Mouse (Mus musculus) macrophage (primary cell): ENCODE results near the gene Fam69a. TPM values are rescaled to one million over a fixed set of nuclear protein-coding genes. Genes with fewer than 3 reads are reported as not detected.

ENCODE experiments used
- polyA plus RNA-seq: library from polyadenylated mRNA; stranded (reverse); fragments of 250-400 nt; gene quantifications from 3 replicates; pipeline ENCODE4 v1.2.4, GENCODE M21; 2018; ENCODE audit warnings: inconsistent platforms

Fam69a gene
- polyA plus RNA-seq, 1 experiment from 2014 or later: 18.7 TPM

Other genes with a start within 250 kb of the Fam69a start
- gene Ube2d2b, start 157.0 kb downstream of the Fam69a start, polyA plus RNA-seq: not detected in 3 replicates
- gene Evi5, start 112.0 kb downstream of the Fam69a start, polyA plus RNA-seq: 16.3 to 20.2 TPM (median 19.8 TPM) in 3 replicates
- gene Rpl5, start 86.6 kb downstream of the Fam69a start, polyA plus RNA-seq: 176 to 189 TPM (median 181 TPM) in 3 replicates
- 12.2 to 17.6 TPM (median 17.4 TPM) in 3 replicates for gene Mtf2, start 78.6 kb upstream of the Fam69a start, polyA plus RNA-seq
- 60.5 to 113 TPM (median 90.3 TPM) in 3 replicates for gene Tmed5, start 145.5 kb upstream of the Fam69a start, polyA plus RNA-seq
- gene Ccdc18, start 145.8 kb upstream of the Fam69a start, polyA plus RNA-seq: 0.09 to 0.57 TPM (median 0.36 TPM) in 3 replicates